Mouse (Mus musculus) heart, embryonic 15.5 days (tissue): Measurements from ENCODE around the gene Itpa. TPM values are rescaled to one million over a fixed set of nuclear protein-coding genes. Genes with fewer than 3 reads are reported as not detected.

Source experiments
- ATAC-seq: fragments of 200-750 bp; cut with Nextera tagmentation; replicated peaks from 2 replicates; pipeline ENCODE4 v1.8.0; 2017; ENCODE audit warnings: low read depth, moderate TSS enrichment; ENCODE audit not compliant: insufficient number of reproducible peaks, insufficient read depth, low FRiP score
- H3K27ac ChIP-seq: fragments of 300-500 bp; sonication (generic); 2 replicates; pipeline ENCODE4 v1.5.1; 2015; ENCODE audit warnings: mild to moderate bottlenecking, inconsistent platforms
- H3K27me3 ChIP-seq: fragments of 300-500 bp; sonication (generic); 2 replicates; pipeline ENCODE4 v1.6.1; 2015; ENCODE audit warnings: inconsistent platforms
- H3K36me3 ChIP-seq: fragments of 300-500 bp; sonication (generic); 2 replicates; pipeline ENCODE4 v1.6.1; 2015; ENCODE audit warnings: mild to moderate bottlenecking, inconsistent platforms
- H3K4me1 ChIP-seq: fragments of 300-500 bp; sonication (generic); replicated peaks from 2 replicates; pipeline ENCODE4 v1.6.1; 2015; ENCODE audit warnings: inconsistent platforms
- H3K4me2 ChIP-seq: fragments of 300-500 bp; sonication (generic); 2 replicates; pipeline ENCODE4 v1.6.1; 2015; ENCODE audit warnings: inconsistent platforms, mild to moderate bottlenecking, moderate library complexity
- H3K4me3 ChIP-seq: fragments of 300-500 bp; sonication (generic); 2 replicates; pipeline ENCODE4 v1.5.1; 2015; ENCODE audit warnings: mild to moderate bottlenecking, inconsistent platforms
- H3K9ac ChIP-seq: fragments of 300-500 bp; sonication (generic); 2 replicates; pipeline ENCODE4 v1.6.1; 2015; ENCODE audit warnings: mild to moderate bottlenecking, inconsistent platforms
- H3K9me3 ChIP-seq: fragments of 300-500 bp; sonication (generic); replicated peaks from 2 replicates; pipeline ENCODE4 v1.6.1; 2016; ENCODE audit warnings: inconsistent platforms
- WGBS: fragments of 180-500 bp; shearing (Covaris S2); methylation state at CpG from one replicate; pipeline ENCODE4 v1.1.7; 2015; ENCODE audit warnings: mixed read lengths; 5-methylcytosine and 5-hydroxymethylcytosine counted together
- polyA plus RNA-seq: library from polyadenylated mRNA; unstranded; fragments of >200 nt; fragmentation: Nextera tagmentation; extraction: Ambion mirVana; gene quantifications from 2 replicates; pipeline ENCODE4 v1.2.1, GENCODE M21; 2015

The Itpa gene
- polyA plus RNA-seq, 1 experiment from 2014 or later, result 74.3 TPM

DNA sequence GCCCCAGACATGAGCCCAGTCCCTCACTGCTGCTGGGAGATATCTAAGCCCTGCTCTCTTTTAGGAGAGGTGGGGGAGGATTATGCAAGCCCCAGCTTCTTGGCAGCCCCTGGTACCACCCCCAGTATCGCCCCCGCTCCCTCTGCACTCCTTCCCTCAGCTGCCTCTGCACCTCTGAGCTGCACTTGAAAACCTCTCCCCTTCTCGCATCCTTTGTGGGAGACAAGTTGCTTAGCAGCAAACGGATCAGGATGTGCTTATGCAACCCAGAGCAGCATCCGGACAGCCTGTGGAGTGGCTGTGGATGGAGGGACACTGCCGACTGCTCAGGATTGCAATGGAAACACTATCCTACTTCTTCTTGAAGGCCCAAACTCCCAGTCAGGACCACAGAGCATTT is 9.9 kb upstream of the Itpa start:
- ATAC-seq, result no peak
- Histone ChIP-seq H3K4me1 (no peaks in the 10 kb centered on the region), H3K9ac (no peak overlapping the region), H3K27ac (no peak overlapping the region), H3K4me3 (no peak overlapping the region), H3K4me2 (no peak overlapping the region), H3K36me3 (peaks cover 72% of the 10 kb centered on the region), H3K9me3 (no peaks in the 10 kb centered on the region), H3K27me3 (no peaks in the 10 kb centered on the region)
- WGBS, result 82% methylated on average over 6 of the region's 6 CpGs

DNA sequence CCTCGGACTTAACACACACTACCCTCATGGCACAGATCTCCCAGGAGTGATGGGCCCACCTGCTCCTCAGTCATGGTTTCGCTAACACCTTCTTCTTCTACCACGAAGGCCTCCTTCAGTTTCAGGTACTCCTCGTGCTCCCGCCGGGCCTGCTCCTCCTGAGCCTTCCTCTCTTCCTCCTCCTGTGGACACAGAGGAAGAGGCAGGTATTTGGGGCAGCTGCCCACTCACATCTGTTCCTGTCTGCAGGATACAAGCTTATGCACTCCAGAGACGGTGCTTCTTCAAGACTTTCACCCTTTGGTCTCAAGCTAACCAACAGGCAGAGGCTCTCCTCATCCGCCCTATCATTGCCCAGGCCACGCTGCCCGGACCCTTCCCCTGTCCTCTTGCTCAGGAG is 8.9 kb upstream of the Itpa start:
- peaks cover 6% of the 10 kb centered on the region for H3K4me1 ChIP-seq
- no peak overlapping the region for H3K4me2 ChIP-seq
- no peak for ATAC-seq
- H3K27ac ChIP-seq, result no peak overlapping the region
- no peaks in the 10 kb centered on the region for H3K9me3 ChIP-seq
- WGBS, result 91% methylated on average over 10 of the region's 10 CpGs
- no peak overlapping the region for H3K4me3 ChIP-seq
- no peaks in the 10 kb centered on the region for H3K27me3 ChIP-seq
- no peak overlapping the region for H3K9ac ChIP-seq
- H3K36me3 ChIP-seq, result peaks cover 63% of the 10 kb centered on the region

DNA sequence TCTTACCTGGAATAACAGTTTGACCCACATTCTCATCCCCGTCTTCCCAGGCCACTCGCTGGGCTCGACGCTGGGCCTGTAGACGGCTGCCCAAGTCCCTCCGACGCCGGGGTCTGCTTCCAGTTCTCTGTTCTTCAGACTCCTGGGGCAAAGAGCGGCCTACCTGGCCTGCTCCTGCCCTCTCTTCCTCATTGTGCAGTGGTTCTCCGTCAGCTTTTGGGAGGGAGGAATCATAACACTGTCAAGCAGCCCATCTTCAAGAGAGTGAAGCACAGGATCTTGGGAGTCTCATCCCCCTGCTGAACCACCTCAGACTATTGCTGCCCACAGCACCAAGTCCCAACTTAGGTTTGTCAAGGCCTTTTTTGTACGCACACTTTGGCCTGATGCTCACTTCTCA is 4.1 kb upstream of the Itpa start:
- WGBS, result 90% methylated on average over 11 of the region's 11 CpGs
- Histone ChIP-seq H3K9me3 (no peaks in the 10 kb centered on the region), H3K9ac (peak overlapping the region; percentile 88), H3K4me1 (peaks cover 17% of the 10 kb centered on the region), H3K36me3 (peaks cover 24% of the 10 kb centered on the region), H3K27me3 (no peaks in the 10 kb centered on the region), H3K4me2 (peak overlapping the region; percentile 63), H3K4me3 (peak overlapping the region; percentile 68), H3K27ac (no peak overlapping the region)
- no peak for ATAC-seq

DNA sequence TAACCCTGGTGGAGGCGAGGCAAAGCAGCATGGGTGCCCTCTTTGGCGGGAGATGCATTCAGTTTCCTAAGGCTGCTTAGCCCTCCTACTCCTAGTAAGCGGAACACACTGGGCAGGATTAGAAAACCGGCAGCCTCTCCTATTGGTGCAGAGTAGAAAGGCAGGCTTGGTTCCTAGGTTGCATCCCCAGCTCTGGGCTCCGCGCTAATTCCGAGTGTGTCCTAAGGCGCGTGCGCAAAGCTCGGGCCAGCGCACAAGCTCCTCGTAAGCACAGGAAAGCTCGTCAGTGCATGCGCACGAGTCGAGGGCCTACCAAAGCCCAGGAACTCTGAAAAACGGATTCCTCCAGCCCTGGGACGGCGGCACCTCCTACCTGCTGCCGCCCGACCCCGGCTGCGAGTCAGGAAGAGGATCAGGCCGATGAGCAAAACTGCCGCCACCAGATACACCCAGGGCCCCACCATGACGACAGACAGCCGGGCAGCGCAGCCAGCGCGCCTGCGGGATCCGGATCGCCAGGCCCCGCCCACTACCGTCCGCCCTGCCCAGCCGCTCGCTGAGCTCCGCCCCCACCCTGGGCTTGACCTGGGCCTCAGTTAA is 3.2 kb upstream of the Itpa start, which contains the start of gene Ddrgk1:
TSS of gene Ddrgk1 (minus strand) at position 558 of the 600 bp plus-strand sequence.
- peak; percentile 95 for ATAC-seq
- under 1% methylated on average over 40 of the region's 40 CpGs for WGBS
- Histone ChIP-seq H3K27me3 (no peaks in the 10 kb centered on the region), H3K9ac (peak within 1 kb of the TSS; percentile 88), H3K36me3 (peaks cover 16% of the 10 kb centered on the region), H3K4me2 (peak within 1 kb of the TSS; percentile 63), H3K27ac (peak within 1 kb of the TSS; percentile 99), H3K4me1 (peaks cover 19% of the 10 kb centered on the region), H3K4me3 (peak within 1 kb of the TSS; percentile 68), H3K9me3 (no peaks in the 10 kb centered on the region)

DNA sequence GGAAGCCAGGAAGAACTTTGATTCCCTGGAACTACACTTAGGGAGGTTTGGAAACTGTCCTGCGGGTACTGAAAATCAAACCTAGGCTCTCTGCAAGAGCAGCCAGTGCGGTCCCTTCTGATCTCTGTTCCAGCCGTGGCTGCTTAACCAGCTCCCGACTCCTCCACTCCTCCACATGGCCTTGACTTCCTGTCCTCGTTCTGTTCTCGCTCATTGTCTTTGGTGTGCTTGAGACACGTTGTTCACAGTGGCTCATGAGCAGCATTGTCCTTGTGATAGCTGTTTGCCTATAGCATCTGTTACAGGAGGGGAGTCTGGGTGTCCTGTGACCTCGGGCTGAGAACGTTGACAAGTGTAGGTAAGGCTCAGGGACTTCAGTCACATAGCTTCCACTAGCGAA is 9.8 kb downstream of the Itpa start:
- Histone ChIP-seq H3K36me3 (peaks cover 88% of the 10 kb centered on the region), H3K27me3 (no peaks in the 10 kb centered on the region), H3K9me3 (no peaks in the 10 kb centered on the region), H3K4me1 (no peaks in the 10 kb centered on the region), H3K4me2 (no peak overlapping the region), H3K4me3 (no peak overlapping the region), H3K9ac (no peak overlapping the region), H3K27ac (no peak overlapping the region)
- WGBS, result 86% methylated on average over 10 of the region's 10 CpGs
- no peak for ATAC-seq

DNA sequence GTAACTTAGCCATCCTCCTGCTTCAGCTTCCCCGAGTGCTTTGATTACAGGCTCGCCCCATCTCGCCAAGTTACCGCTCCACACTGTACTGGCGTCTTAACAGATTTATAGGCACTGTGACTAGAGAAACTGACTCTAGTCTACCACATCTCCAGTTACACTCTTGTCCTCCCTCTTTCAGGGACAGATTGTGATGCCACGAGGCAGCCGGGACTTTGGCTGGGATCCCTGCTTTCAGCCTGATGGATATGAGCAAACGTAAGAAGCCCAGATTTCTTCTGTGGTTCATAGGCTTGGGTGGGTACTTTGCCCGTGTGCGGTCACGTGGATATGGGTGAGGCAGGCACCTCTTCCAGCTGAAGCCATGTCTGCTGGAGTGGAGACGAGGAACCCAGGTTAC is 11.7 kb downstream of the Itpa start:
- H3K27ac ChIP-seq, result no peak overlapping the region
- WGBS, result 91% methylated on average over 12 of the region's 12 CpGs

DNA sequence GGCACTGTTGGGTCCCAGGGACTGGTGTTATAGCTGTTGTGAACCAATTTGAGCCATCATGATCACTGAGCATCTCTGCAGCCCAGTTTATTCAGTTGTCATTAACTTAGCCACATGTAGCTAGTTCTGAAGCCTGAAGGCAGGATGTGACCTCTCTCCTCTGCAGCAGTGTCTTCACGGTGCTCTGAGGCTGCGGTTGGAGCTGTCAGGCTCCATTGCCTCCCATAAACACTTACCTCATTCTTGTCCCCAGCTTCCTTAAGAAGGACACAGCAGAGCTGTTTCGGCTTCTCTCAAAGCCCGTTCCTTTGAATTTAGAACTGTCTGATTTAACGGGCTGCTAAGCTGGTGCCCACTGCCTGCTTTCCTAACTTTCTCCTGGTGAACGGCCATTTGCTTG is 12.5 kb downstream of the Itpa start:
- H3K27me3 ChIP-seq, result no peaks in the 10 kb centered on the region
- no peak for ATAC-seq
- H3K36me3 ChIP-seq, result peaks cover 81% of the 10 kb centered on the region
- H3K4me3 ChIP-seq, result no peak overlapping the region
- H3K9me3 ChIP-seq, result no peaks in the 10 kb centered on the region
- no peak overlapping the region for H3K9ac ChIP-seq
- no peak overlapping the region for H3K27ac ChIP-seq
- H3K4me1 ChIP-seq, result no peaks in the 10 kb centered on the region
- no peak overlapping the region for H3K4me2 ChIP-seq
- 90% methylated on average over 6 of the region's 6 CpGs for WGBS

More for the DNA sequence above, 11.7 kb downstream of the Itpa start:
- no peaks in the 10 kb centered on the region for H3K4me1 ChIP-seq
- H3K27me3 ChIP-seq, result no peaks in the 10 kb centered on the region
- ATAC-seq, result no peak
- H3K9me3 ChIP-seq, result no peaks in the 10 kb centered on the region
- H3K4me3 ChIP-seq, result no peak overlapping the region
- H3K4me2 ChIP-seq, result no peak overlapping the region
- no peak overlapping the region for H3K9ac ChIP-seq
- peaks cover 82% of the 10 kb centered on the region for H3K36me3 ChIP-seq

DNA sequence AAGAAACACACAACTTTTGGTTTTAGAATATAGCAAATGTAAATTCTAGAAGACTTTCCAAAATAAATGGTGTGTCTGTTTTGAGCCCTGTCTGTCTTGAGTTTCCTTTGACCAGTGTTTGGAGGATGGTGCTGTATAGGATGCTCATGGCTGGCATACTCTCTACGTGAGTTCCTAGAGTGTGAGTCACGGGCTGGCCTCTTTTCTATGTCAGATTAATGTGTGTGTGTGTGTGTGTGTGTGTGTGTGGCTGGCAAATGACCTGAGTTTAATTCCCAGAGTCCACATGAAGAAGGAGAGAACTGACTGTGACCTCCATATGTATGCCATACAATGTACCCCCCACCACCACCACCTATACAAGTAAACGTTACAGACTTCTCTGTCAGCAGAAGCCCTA is 14.1 kb downstream of the Itpa start:
- ATAC-seq, result no peak
- no peak overlapping the region for H3K4me2 ChIP-seq
- no peaks in the 10 kb centered on the region for H3K4me1 ChIP-seq
- no peaks in the 10 kb centered on the region for H3K9me3 ChIP-seq
- peaks cover 66% of the 10 kb centered on the region for H3K36me3 ChIP-seq
- H3K27me3 ChIP-seq, result no peaks in the 10 kb centered on the region
- 76% methylated on average over 3 of the region's 3 CpGs for WGBS
- no peak overlapping the region for H3K4me3 ChIP-seq
- no peak overlapping the region for H3K27ac ChIP-seq
- H3K9ac ChIP-seq, result no peak overlapping the region

DNA sequence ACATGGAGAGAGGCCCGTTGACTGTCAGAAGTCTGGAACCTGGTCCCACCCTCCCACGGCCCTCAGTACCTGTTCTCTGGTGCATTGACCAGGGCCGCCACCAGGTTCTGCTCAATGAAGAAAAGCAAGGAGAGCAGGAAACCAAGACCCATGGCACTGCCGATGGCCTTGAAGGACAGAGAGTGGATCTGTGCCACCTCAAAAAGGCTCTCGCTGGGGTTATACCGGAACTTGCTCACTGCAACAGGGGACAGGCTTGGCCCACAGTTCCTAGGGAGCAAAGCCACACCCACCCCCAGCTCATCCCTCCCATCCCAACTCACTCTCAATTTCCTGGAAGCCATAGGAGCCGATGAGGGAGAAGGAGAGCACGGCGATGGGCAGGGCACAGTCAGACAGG is 18.0 kb downstream of the Itpa start:
- Histone ChIP-seq H3K4me2 (no peak overlapping the region), H3K27me3 (no peaks in the 10 kb centered on the region), H3K9me3 (no peaks in the 10 kb centered on the region), H3K4me3 (no peak overlapping the region), H3K27ac (no peak overlapping the region), H3K36me3 (peaks cover 28% of the 10 kb centered on the region; the same call in 1 of the 2 replicates), H3K4me1 (no peaks in the 10 kb centered on the region), H3K9ac (no peak overlapping the region)
- no peak for ATAC-seq
- WGBS, result 80% methylated on average over 9 of the region's 9 CpGs

DNA sequence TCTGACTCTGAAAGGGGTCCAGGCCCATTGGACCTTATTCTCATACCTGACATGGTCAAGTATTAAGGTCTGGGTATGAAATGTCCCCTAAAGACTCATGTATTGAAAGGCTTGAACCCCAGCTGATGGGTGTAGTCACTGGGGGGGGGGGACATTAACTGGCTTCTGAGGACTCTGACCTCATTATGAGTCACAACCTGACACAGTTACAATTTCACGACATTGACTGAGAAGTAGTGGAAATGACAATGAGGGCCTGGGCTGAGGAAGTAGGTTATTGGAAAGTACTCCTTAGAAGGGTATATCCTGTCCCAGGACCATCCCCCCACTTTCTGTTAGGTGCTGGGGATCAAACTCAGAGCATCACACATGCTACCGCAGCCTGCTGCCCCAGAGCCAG is 21.6 kb downstream of the Itpa start:
- Histone ChIP-seq H3K4me2 (no peak overlapping the region), H3K27ac (no peak overlapping the region), H3K36me3 (0 out of 2 replicates have a peak, but pooled peaks cover 5% of the 10 kb centered on the region), H3K4me1 (no peaks in the 10 kb centered on the region), H3K9ac (no peak overlapping the region), H3K27me3 (peaks cover 2% of the 10 kb centered on the region), H3K9me3 (no peaks in the 10 kb centered on the region), H3K4me3 (no peak overlapping the region)
- ATAC-seq, result no peak
- 73% methylated on average over 2 of the region's 2 CpGs for WGBS

DNA sequence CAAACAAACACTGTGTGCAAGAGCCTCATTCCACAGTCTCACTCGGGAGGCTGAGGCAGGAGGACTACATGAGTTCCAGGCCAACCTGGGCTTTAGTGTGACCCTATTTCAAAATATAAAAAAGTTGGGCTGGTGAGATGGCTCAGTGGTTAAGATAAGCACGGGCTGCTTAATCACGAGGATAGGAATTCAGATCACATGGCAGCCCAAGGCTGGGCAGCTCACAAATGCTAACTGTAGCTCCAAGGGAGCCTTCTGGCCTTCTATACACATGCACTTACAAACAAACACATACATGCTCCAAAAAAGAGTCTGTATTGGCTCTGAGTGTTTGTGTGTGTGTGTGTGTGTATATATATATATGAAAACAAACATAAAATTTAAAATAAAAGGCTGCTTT is 26.2 kb downstream of the Itpa start:
- Histone ChIP-seq H3K36me3 (no peaks in the 10 kb centered on the region), H3K9ac (no peak overlapping the region), H3K9me3 (no peaks in the 10 kb centered on the region), H3K27me3 (peaks cover 46% of the 10 kb centered on the region), H3K4me3 (no peak overlapping the region), H3K4me2 (no peak overlapping the region), H3K4me1 (peaks cover 17% of the 10 kb centered on the region), H3K27ac (no peak overlapping the region)
- ATAC-seq, result no peak
- WGBS, result 37% methylated on average over 3 of the region's 3 CpGs

DNA sequence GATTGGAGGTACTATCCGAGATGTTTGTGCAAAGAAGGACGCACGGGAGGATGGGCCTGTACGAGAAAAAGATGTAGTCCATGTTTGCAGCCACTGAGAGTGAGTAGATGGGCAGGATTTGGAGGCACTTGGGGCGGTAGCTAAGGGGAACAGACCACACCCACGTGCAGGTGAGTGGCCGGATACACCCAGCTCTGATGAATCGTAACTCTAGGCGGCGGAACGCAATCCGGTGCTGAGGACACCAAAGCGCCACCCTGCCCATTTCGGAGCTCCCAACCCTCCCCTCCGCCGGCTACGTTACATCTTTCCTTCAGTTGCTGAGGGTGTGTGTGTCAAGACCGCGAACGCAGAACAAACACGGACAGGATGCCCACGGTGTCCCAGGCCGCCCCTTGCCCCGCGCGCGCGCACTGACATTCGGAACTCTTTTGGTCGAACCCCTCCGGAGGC is 29.3 kb downstream of the Itpa start:
- no peak overlapping the region for H3K27ac ChIP-seq
- peak overlapping the region; percentile 65 for H3K4me3 ChIP-seq
- H3K4me1 ChIP-seq, result peaks cover 17% of the 10 kb centered on the region
- H3K36me3 ChIP-seq, result no peaks in the 10 kb centered on the region
- H3K4me2 ChIP-seq, result peak overlapping the region; percentile 100
- ATAC-seq, result no peak
- 1% methylated on average over 31 of the region's 31 CpGs for WGBS
- H3K27me3 ChIP-seq, result peaks cover 58% of the 10 kb centered on the region
- no peaks in the 10 kb centered on the region for H3K9me3 ChIP-seq
- H3K9ac ChIP-seq, result peak overlapping the region; percentile 52
